Mouse (Mus musculus) testis, adult 2 months (tissue): ENCODE measurements at regions not wholly inside any gene's neighbourhood (a gene's known extent, or its start where the extent isn't known, plus 50 kb on each side); places are given as distances from the start of the nearest gene placed in this dataset.

ENCODE experiments used
- H3K27ac ChIP-seq: fragments of 200-500 bp; 2 replicates; pipeline ENCODE4 v1.5.1; 2012; ENCODE audit warnings: low read depth, low read length; ENCODE audit not compliant: control insufficient read depth, insufficient read depth
- H3K27me3 ChIP-seq: fragments of 200-500 bp; 2 replicates; pipeline ENCODE4 v1.6.1; 2012; ENCODE audit warnings: mild to moderate bottlenecking, low read length, moderate library complexity; ENCODE audit not compliant: control insufficient read depth, insufficient read depth
- H3K36me3 ChIP-seq: fragments of 200-500 bp; 2 replicates; pipeline ENCODE4 v1.6.1; 2012; ENCODE audit warnings: mild to moderate bottlenecking, low read length; ENCODE audit not compliant: control insufficient read depth, insufficient read depth
- H3K4me1 ChIP-seq: fragments of 200-500 bp; 2 replicates; pipeline ENCODE4 v1.6.1; 2012; ENCODE audit warnings: low read length; ENCODE audit not compliant: control insufficient read depth, insufficient read depth
- H3K4me3 ChIP-seq: fragments of 200-500 bp; 2 replicates; pipeline ENCODE4 v1.5.1; 2012; ENCODE audit warnings: low read depth, mild to moderate bottlenecking, low read length, moderate library complexity, mixed read lengths; ENCODE audit not compliant: control insufficient read depth
- CTCF ChIP-seq: fragments of 200-500 bp; IDR thresholded peaks from 2 replicates; pipeline ENCODE4 v1.5.1; 2012; ENCODE audit warnings: low read depth, mild to moderate bottlenecking, inconsistent platforms, low read length, moderate library complexity; ENCODE audit not compliant: control insufficient read depth, insufficient read depth, insufficient replicate concordance
- POLR2A ChIP-seq: fragments of 200-500 bp; IDR thresholded peaks from 2 replicates; pipeline ENCODE4 v1.6.1; 2012; ENCODE audit warnings: low read depth, mild to moderate bottlenecking, inconsistent platforms, low read length, moderate library complexity; ENCODE audit not compliant: control insufficient read depth

DNA sequence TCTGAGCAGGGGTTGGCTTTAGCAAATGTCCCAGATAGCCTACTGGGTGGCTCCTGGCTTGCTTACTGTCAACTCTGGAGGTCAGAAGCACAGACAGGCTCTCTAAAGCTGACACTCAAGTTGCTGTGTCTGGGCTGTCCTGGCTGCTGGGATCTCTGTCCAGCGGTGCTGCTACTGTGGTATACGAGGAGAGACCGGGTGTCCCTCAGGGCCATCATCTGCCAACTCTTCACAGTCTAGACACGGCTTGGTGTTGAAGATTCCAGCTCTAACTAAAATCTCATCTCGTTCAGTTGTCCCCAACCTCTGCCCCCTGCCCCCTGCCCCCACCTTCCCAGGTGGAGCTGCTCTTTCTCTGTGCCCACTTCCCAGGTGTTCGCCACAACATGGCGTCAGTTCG, 577.1 kb upstream of the Gm19410 start:
- TF ChIP-seq POLR2A (no peak), CTCF (no peak)
- Histone ChIP-seq H3K27me3 (no peaks in the 10 kb centered on the region), H3K4me1 (peaks cover 11% of the 10 kb centered on the region), H3K36me3 (no peaks in the 10 kb centered on the region), H3K27ac (no peak overlapping the region), H3K4me3 (no peak overlapping the region)

DNA sequence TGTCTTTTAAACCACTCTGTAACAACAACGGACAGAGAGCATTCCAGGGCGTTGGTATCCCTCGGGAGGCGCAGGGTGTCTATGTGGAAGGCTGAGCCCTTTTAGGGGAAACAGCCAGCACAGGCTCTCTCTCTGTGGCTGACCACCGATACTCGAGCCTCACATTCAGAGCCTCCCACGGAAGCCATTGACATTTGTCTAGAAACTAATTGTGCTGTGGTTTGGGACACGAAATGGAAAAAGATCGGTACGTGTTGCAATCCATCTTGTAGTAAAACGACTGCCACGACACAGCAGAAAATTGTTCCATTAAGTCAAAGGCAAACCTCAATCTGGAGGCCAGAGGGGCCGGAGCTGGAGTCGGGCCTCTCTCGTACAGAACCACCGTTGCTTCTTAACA, 575.9 kb upstream of the Gm19410 start:
- Histone ChIP-seq H3K36me3 (no peaks in the 10 kb centered on the region), H3K27me3 (no peaks in the 10 kb centered on the region), H3K4me3 (no peak overlapping the region), H3K4me1 (peaks cover 2% of the 10 kb centered on the region; the same call in 1 of the 2 replicates), H3K27ac (no peak overlapping the region)
- TF ChIP-seq CTCF (no peak), POLR2A (no peak)

DNA sequence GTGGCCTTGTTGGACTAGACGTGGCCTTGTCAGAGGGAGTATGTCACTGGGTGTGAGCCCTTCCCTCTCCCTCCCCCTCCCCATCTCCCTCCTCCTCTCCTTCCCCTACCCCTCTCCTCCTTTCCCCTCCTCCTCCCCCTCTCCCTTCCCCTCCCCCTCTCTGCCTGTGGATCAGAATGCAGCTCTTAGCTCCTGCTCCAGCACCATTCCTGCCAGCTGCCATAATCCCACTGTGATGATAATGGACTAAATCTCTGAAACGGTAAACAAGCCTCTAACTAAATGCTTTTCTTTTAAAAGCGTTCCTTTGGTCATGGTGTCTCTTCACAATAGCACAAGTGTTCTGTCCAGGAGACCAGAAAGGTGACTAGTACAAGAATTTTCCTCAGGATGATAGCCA, 573.1 kb upstream of the Gm19410 start:
- TF ChIP-seq POLR2A, result no peak
- TF ChIP-seq CTCF, result no peak
- Histone ChIP-seq H3K27me3 (no peaks in the 10 kb centered on the region), H3K4me3 (no peak overlapping the region)

DNA sequence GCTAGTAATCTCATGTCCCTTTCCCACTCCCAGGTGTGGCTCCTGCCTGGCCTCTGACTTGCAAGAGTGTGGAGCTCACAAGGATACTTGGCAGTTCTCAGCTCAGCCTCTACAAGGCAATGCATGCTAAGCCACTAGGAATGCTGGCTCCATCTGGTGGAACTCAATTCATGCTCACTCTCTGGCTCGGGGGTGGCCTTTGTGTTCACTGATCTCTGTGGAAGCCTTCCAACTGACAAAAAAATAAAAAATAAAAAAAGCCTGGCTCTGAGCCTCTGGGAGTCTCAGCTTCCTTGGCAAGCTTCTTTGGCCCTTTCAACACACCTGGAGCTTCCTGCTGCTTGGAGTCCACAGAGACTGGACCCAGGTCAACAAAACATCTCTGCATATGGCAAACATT, 571.8 kb upstream of the Gm19410 start:
- Histone ChIP-seq H3K36me3 (no peaks in the 10 kb centered on the region), H3K4me1 (no peaks in the 10 kb centered on the region), H3K27ac (no peak overlapping the region), H3K4me3 (no peak overlapping the region), H3K27me3 (no peaks in the 10 kb centered on the region)
- no peak for TF ChIP-seq CTCF
- TF ChIP-seq POLR2A, result no peak

More for the DNA sequence above, 573.1 kb upstream of the Gm19410 start:
- Histone ChIP-seq H3K27ac (no peak overlapping the region), H3K36me3 (no peaks in the 10 kb centered on the region), H3K4me1 (no peaks in the 10 kb centered on the region)

DNA sequence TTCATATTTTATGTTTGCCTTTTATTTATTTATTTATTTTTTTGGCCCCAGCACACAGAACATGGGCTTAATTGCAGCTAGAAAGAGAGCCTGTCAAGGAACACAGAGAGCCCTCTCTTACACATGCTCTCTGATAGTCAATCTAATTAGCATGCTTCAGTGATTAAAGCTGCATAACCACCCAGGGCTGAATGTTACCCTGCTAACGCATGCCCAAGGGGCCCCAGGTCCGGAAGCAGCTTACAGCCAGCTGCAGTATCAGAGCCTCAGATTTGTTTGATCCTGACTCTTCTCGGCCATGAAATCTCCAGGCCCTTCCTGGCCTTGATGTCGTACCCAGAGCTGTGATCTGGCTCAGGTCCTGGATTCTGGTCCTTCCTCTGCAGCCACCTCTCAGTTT, 569.4 kb upstream of the Gm19410 start:
- Histone ChIP-seq H3K27ac (no peak overlapping the region), H3K4me1 (no peaks in the 10 kb centered on the region), H3K36me3 (no peaks in the 10 kb centered on the region), H3K27me3 (no peaks in the 10 kb centered on the region), H3K4me3 (no peak overlapping the region)
- TF ChIP-seq CTCF, result no peak
- no peak for TF ChIP-seq POLR2A

DNA sequence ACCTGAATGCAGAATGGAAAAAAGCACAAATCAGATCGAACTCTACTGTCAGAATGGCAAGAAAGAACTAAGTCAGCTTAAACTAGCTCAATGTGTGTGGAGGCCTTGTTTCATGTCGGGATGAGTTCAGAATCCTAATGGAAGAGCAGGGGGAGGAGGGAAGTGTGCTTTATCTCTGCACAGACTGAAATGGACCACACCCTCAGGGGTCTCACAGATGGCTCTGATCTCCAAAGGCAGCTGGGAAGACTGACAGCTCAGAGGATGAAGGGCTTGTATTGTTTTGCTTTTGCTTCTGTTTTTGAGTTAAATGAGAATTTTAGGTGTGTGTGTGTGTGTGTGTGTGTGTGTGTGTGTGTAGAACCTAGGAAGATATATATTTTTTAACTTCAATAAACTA, 566.8 kb upstream of the Gm19410 start:
- Histone ChIP-seq H3K4me3 (no peak overlapping the region), H3K4me1 (no peaks in the 10 kb centered on the region), H3K27me3 (no peaks in the 10 kb centered on the region), H3K27ac (no peak overlapping the region), H3K36me3 (no peaks in the 10 kb centered on the region)
- TF ChIP-seq POLR2A (no peak), CTCF (no peak)

DNA sequence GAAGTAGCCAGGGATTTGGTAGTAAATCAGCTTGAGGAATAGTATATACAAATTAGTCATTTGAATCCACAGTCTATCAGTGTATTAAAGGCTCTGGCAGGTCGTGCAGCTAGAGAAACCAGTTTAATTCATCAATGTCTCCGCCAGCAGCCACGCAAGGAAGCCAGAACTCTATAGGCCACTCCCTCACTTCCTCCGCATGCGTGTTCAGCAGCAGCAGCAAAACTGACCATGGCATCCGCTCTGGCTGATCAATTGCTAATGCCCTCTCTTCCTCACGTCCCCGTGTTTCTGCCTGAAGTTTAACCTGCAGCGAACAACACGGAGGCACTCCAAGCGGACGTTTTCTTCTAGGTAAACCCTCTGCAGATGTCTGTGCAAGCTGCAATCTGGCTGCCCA, 564.2 kb upstream of the Gm19410 start:
- Histone ChIP-seq H3K27ac (no peak overlapping the region), H3K27me3 (no peaks in the 10 kb centered on the region), H3K36me3 (no peaks in the 10 kb centered on the region), H3K4me1 (no peaks in the 10 kb centered on the region; the same call in 1 of the 2 replicates), H3K4me3 (no peak overlapping the region)
- TF ChIP-seq POLR2A, result no peak
- TF ChIP-seq CTCF, result no peak

DNA sequence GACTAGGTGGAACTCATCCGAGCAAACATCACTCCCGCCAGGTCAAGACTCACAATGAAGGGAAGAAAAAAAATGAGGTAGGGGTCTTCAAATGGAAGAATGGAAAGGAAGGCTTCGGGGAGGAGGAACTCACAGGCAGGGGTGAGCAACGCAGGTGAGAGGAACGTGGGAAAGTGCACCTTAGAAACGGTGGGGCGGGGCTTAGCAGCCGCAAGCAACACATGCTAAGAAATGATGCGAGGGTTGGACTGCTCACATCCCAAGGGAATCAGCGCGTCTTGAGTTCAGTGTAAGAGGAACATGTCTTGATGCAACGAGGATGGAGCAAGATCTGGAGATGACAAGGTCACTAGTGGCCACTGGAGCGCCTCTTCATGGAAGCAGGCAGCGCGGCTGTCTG, 560.6 kb upstream of the Gm19410 start:
- H3K27ac ChIP-seq, result no peak overlapping the region
- no peaks in the 10 kb centered on the region for H3K27me3 ChIP-seq
- H3K4me1 ChIP-seq, result no peaks in the 10 kb centered on the region; the same call in 1 of the 2 replicates
- no peaks in the 10 kb centered on the region for H3K36me3 ChIP-seq
- H3K4me3 ChIP-seq, result no peak overlapping the region
- TF ChIP-seq POLR2A (no peak), CTCF (no peak)
